Mouse (Mus musculus): Measurements from ENCODE around the gene Pcyt1a. TPM values are rescaled to one million over a fixed set of nuclear protein-coding genes. Genes with fewer than 3 reads are reported as not detected.
A peak's percentile ranks its signal among the peaks of the same experiment; 100 is the strongest.

Pcyt1a gene
- polyA plus RNA-seq, 2 experiments: 23.4 to 45.9 TPM

GRCm38 (mm10) chr16:32453102-32453501, 22.4 kb downstream of the Pcyt1a start:
- WGBS: 94% methylated on average over 8 of the region's 8 CpGs
- no peaks in the 10 kb centered on the region for H3K27me3 ChIP-seq (ENCODE audit: control insufficient read depth, insufficient read depth, low read length)
- H3K4me1 ChIP-seq (ENCODE audit: control insufficient read depth, insufficient read depth, low read length): no peaks in the 10 kb centered on the region
- DNase-seq (ENCODE audit: low spot score): no peak
- TF ChIP-seq POLR2A (IDR thresholded peaks at IDR 0.05; ENCODE audit: borderline replicate concordance, extremely low read depth, insufficient read depth, insufficient read length): no peak
- no peak for ATAC-seq (ENCODE audit: low FRiP score, low read depth)
- peaks cover 18% of the 10 kb centered on the region for H3K36me3 ChIP-seq (ENCODE audit: control insufficient read depth, insufficient read depth, low read length)
- H3K4me2 ChIP-seq (replicated peaks; ENCODE audit: low read depth, low read length, severe bottlenecking): no peak overlapping the region
- H3K4me3 ChIP-seq (replicated peaks; ENCODE audit: low read length): no peak overlapping the region
- H3K9me3 ChIP-seq (ENCODE audit: control insufficient read depth, low read length): no peaks in the 10 kb centered on the region
- no peak overlapping the region for H3K9ac ChIP-seq (ENCODE audit: low read depth, low read length, severe bottlenecking)
- no peak overlapping the region for H3K27ac ChIP-seq (replicated peaks; ENCODE audit: low read depth, low read length)

- ATAC-seq (ENCODE audit: low FRiP score, low read depth) (no peak), DNase-seq (ENCODE audit: low spot score) (peak; percentile 19)
- Histone ChIP-seq H3K4me3 (replicated peaks; ENCODE audit: low read length) (no peak overlapping the region), H3K27me3 (ENCODE audit: control insufficient read depth, insufficient read depth, low read length) (no peaks in the 10 kb centered on the region), H3K36me3 (ENCODE audit: control insufficient read depth, insufficient read depth, low read length) (peaks cover 18% of the 10 kb centered on the region), H3K9ac (ENCODE audit: low read depth, low read length, severe bottlenecking) (0 out of 2 replicates have a peak overlapping the region, but pooled peaks have one; percentile 18), H3K9me3 (ENCODE audit: control insufficient read depth, low read length) (no peaks in the 10 kb centered on the region), H3K27ac (replicated peaks; ENCODE audit: low read depth, low read length) (no peak overlapping the region), H3K4me1 (ENCODE audit: control insufficient read depth, insufficient read depth, low read length) (no peaks in the 10 kb centered on the region), H3K4me2 (replicated peaks; ENCODE audit: low read depth, low read length, severe bottlenecking) (no peak overlapping the region)
- WGBS: 23% methylated on average over 5 of the region's 5 CpGs
- no peak for TF ChIP-seq POLR2A (IDR thresholded peaks at IDR 0.05; ENCODE audit: borderline replicate concordance, extremely low read depth, insufficient read depth, insufficient read length)
Observed at GRCm38 (mm10) chr16:32454646-32455045, 23.9 kb downstream of the Pcyt1a start.

DNA sequence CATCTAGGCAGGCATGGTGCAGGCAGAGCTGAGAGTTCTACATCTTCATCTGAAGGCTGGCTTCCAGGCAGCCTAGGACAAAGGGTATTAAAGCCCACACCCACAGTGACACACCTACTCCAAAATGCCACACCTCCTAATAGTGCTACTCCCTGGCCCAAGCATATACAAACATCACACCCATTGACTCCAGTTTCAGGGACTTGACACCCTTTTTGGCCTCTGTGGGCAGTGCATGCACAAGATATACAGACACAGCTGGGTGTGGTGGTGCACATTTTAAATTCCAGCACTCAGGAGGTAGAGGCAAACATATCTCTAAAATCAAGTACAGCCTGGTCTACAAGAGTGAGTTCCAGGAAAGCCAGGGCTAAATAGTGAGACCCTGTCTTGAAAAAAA, 25.4 kb downstream of the Pcyt1a start:
- Histone ChIP-seq H3K9me3 (ENCODE audit: control insufficient read depth, low read length) (no peaks in the 10 kb centered on the region), H3K27me3 (ENCODE audit: control insufficient read depth, insufficient read depth, low read length) (no peaks in the 10 kb centered on the region), H3K36me3 (ENCODE audit: control insufficient read depth, insufficient read depth, low read length) (peaks cover 18% of the 10 kb centered on the region), H3K4me2 (replicated peaks; ENCODE audit: low read depth, low read length, severe bottlenecking) (no peak overlapping the region), H3K4me3 (replicated peaks; ENCODE audit: low read length) (no peak overlapping the region), H3K9ac (ENCODE audit: low read depth, low read length, severe bottlenecking) (no peak overlapping the region), H3K27ac (replicated peaks; ENCODE audit: low read depth, low read length) (no peak overlapping the region), H3K4me1 (ENCODE audit: control insufficient read depth, insufficient read depth, low read length) (no peaks in the 10 kb centered on the region)
- DNase-seq (ENCODE audit: low spot score): no peak
- TF ChIP-seq POLR2A (IDR thresholded peaks at IDR 0.05; ENCODE audit: borderline replicate concordance, extremely low read depth, insufficient read depth, insufficient read length): no peak
- no peak for ATAC-seq (ENCODE audit: low FRiP score, low read depth)

- Histone ChIP-seq H3K27ac (replicated peaks; ENCODE audit: low read depth, low read length) (no peak overlapping the region), H3K36me3 (ENCODE audit: control insufficient read depth, insufficient read depth, low read length) (peaks cover 16% of the 10 kb centered on the region), H3K4me1 (ENCODE audit: control insufficient read depth, insufficient read depth, low read length) (no peaks in the 10 kb centered on the region), H3K4me2 (replicated peaks; ENCODE audit: low read depth, low read length, severe bottlenecking) (no peak overlapping the region), H3K27me3 (ENCODE audit: control insufficient read depth, insufficient read depth, low read length) (no peaks in the 10 kb centered on the region), H3K9ac (ENCODE audit: low read depth, low read length, severe bottlenecking) (no peak overlapping the region), H3K4me3 (replicated peaks; ENCODE audit: low read length) (no peak overlapping the region), H3K9me3 (ENCODE audit: control insufficient read depth, low read length) (no peaks in the 10 kb centered on the region)
- TF ChIP-seq POLR2A (IDR thresholded peaks at IDR 0.05; ENCODE audit: borderline replicate concordance, extremely low read depth, insufficient read depth, insufficient read length): no peak
- no peak for ATAC-seq (ENCODE audit: low FRiP score, low read depth)
- WGBS: 91% methylated on average over 1 of the region's 1 CpGs
- no peak for DNase-seq (ENCODE audit: low spot score)
Observed at GRCm38 (mm10) chr16:32456761-32457160, 26.0 kb downstream of the Pcyt1a start.

GRCm38 (mm10) chr16:32457589-32458386, 27.1 kb downstream of the Pcyt1a start:
- Histone ChIP-seq H3K36me3 (ENCODE audit: control insufficient read depth, insufficient read depth, low read length) (peaks cover 11% of the 10 kb centered on the region; the same call in 1 of the 2 replicates), H3K27ac (replicated peaks; ENCODE audit: low read depth, low read length) (no peak overlapping the region), H3K4me2 (replicated peaks; ENCODE audit: low read depth, low read length, severe bottlenecking) (no peak overlapping the region), H3K4me1 (ENCODE audit: control insufficient read depth, insufficient read depth, low read length) (no peaks in the 10 kb centered on the region), H3K27me3 (ENCODE audit: control insufficient read depth, insufficient read depth, low read length) (no peaks in the 10 kb centered on the region), H3K9me3 (ENCODE audit: control insufficient read depth, low read length) (no peaks in the 10 kb centered on the region), H3K4me3 (replicated peaks; ENCODE audit: low read length) (no peak overlapping the region), H3K9ac (ENCODE audit: low read depth, low read length, severe bottlenecking) (no peak overlapping the region)
- ATAC-seq (ENCODE audit: low FRiP score, low read depth) (no peak), DNase-seq (ENCODE audit: low spot score) (peak; percentile 57)
- no peak for TF ChIP-seq POLR2A (IDR thresholded peaks at IDR 0.05; ENCODE audit: borderline replicate concordance, extremely low read depth, insufficient read depth, insufficient read length)
- WGBS: 54% methylated on average over 10 of the region's 10 CpGs
